Mouse (Mus musculus) frontal cortex, postnatal 36 days (tissue): ENCODE measurements around the gene Arhgap18.

Experiments used
- DNase-seq, 2 experiments: peaks; one replicate each; pipeline ENCODE4 v3.0.0; 2022; ENCODE audit warnings: low spot score in 2 of 2

Arhgap18 gene

GRCm38 (mm10) chr10:26776443-26776842 is 23.2 kb downstream of the Arhgap18 start:
- DNase-seq: no peak

- no peak for DNase-seq
These were observed 27.4 kb downstream of the Arhgap18 start for GRCm38 (mm10) chr10:26780581-26780980.

GRCm38 (mm10) chr10:26789680-26790079 is 36.5 kb downstream of the Arhgap18 start:
- no peak for DNase-seq

GRCm38 (mm10) chr10:26791810-26792209 is 38.6 kb downstream of the Arhgap18 start:
- DNase-seq: no peak

GRCm38 (mm10) chr10:26793013-26793412 is 39.8 kb downstream of the Arhgap18 start:
- DNase-seq: no peak

- DNase-seq: no peak
These were observed 43.4 kb downstream of the Arhgap18 start for GRCm38 (mm10) chr10:26796432-26797286.

GRCm38 (mm10) chr10:26797287-26797672 is 44.1 kb downstream of the Arhgap18 start:
- no peak for DNase-seq

- no peak for DNase-seq
These were observed 45.7 kb downstream of the Arhgap18 start for GRCm38 (mm10) chr10:26798752-26799411.

GRCm38 (mm10) chr10:26799562-26800051 is 46.4 kb downstream of the Arhgap18 start:
- DNase-seq: no peak

GRCm38 (mm10) chr10:26804351-26804983 is 51.2 kb downstream of the Arhgap18 start:
- DNase-seq: no peak

- DNase-seq: no peak
These were observed 51.8 kb downstream of the Arhgap18 start for GRCm38 (mm10) chr10:26805007-26805406.

GRCm38 (mm10) chr10:26806092-26806491 is 52.9 kb downstream of the Arhgap18 start:
- no peak for DNase-seq

GRCm38 (mm10) chr10:26810059-26810458 is 56.8 kb downstream of the Arhgap18 start:
- DNase-seq: no peak

- no peak for DNase-seq
These were observed 57.6 kb downstream of the Arhgap18 start for GRCm38 (mm10) chr10:26810810-26811209.

GRCm38 (mm10) chr10:26811342-26811741 is 58.1 kb downstream of the Arhgap18 start:
- DNase-seq: no peak

GRCm38 (mm10) chr10:26815646-26816045 is 62.4 kb downstream of the Arhgap18 start:
- DNase-seq: peak; percentile 57 to 74

- DNase-seq: no peak
These were observed 67.1 kb downstream of the Arhgap18 start for GRCm38 (mm10) chr10:26820326-26820725.

- DNase-seq: no peak
These were observed 67.7 kb downstream of the Arhgap18 start for GRCm38 (mm10) chr10:26820936-26821335.

GRCm38 (mm10) chr10:26823997-26824396 is 70.8 kb downstream of the Arhgap18 start:
- DNase-seq: no peak

GRCm38 (mm10) chr10:26825246-26825889 is 72.1 kb downstream of the Arhgap18 start:
- peak; percentile 10 to 22 for DNase-seq

GRCm38 (mm10) chr10:26827315-26827714 is 74.1 kb downstream of the Arhgap18 start:
- DNase-seq: no peak
